Mouse (Mus musculus): ENCODE results near the gene Tas1r1. TPM values are rescaled to one million over a fixed set of nuclear protein-coding genes. Genes with fewer than 3 reads are reported as not detected.

The Tas1r1 gene
- polyA plus RNA-seq, 1 experiment from 2014 or later, result 0.66 TPM

DNA sequence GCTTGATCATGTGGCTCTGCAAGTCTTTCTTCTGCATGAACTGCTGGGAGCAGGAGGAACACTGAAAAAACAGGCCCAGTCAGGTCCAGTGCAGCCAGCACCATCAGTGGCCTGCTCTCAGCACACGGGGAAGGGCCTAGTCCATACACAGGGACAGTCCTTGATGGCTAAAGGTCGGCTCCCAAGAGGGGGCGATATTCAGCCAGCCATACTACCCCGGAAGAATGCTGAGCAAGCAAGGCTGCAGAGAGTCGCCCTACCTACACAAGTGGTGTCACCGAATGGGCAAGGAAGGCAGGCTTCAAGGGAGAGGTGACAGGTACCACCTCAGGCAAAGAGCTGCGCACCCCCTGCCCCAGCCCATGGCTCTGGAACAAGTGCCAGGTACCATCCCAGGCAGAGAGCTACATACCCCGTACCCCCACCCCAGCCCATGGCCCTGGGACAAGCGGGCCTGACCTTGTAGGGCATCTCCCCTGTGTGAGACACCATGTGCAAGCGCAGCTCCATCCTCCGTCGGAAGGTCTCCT lies 16.7 kb downstream of the Tas1r1 start:
- ATAC-seq (ENCODE audit: insufficient read depth, low FRiP score, low TSS enrichment), result no peak
- Histone ChIP-seq H3K27ac (ENCODE audit: low read depth, low read length) (no peak overlapping the region), H3K4me2 (ENCODE audit: low read depth) (no peak overlapping the region), H3K9me3 (ENCODE audit: control insufficient read depth, low read length) (no peaks in the 10 kb centered on the region; the same call in 1 of the 2 replicates), H3K9ac (ENCODE audit: low read length) (no peak overlapping the region), H3K4me1 (ENCODE audit: control insufficient read depth, insufficient read depth, low read length) (peaks cover 13% of the 10 kb centered on the region), H3K36me3 (ENCODE audit: control insufficient read depth, insufficient read depth, low read length) (peaks cover 17% of the 10 kb centered on the region), H3K27me3 (ENCODE audit: control insufficient read depth, insufficient read depth, low read length) (no peaks in the 10 kb centered on the region), H3K4me3 (ENCODE audit: low read depth, low read length) (no peak overlapping the region)
- 76% methylated on average over 12 of the region's 12 CpGs for WGBS
- DNase-seq (ENCODE audit: low spot score), result no peak

DNA sequence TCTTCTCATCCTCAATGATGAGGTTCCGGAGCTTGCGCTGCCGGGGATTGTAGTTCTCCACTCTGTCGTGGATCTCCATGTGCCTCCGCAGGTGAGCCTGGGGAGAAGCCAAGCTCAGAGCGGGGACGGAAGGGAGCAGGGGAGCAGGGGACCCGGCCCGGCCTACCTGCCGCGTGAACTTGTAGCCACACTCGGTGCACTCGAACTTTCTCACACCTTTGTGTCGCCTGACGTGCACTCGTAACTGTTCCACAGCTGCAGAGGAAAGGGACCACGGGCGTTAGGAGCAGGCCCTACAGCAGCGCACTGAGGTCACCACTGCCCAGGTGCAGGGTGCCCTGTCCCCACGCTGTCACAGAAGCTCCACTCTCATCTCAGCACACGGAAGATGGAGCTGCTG lies 18.3 kb downstream of the Tas1r1 start:
- Histone ChIP-seq H3K36me3 (ENCODE audit: control insufficient read depth, insufficient read depth, low read length) (peaks cover 19% of the 10 kb centered on the region), H3K4me1 (ENCODE audit: control insufficient read depth, insufficient read depth, low read length) (no peaks in the 10 kb centered on the region), H3K27me3 (ENCODE audit: control insufficient read depth, insufficient read depth, low read length) (no peaks in the 10 kb centered on the region), H3K9ac (ENCODE audit: low read length) (no peak overlapping the region), H3K27ac (ENCODE audit: low read depth, low read length) (no peak overlapping the region), H3K4me3 (ENCODE audit: low read depth, low read length) (no peak overlapping the region), H3K4me2 (ENCODE audit: low read depth) (no peak overlapping the region), H3K9me3 (ENCODE audit: control insufficient read depth, low read length) (no peaks in the 10 kb centered on the region; the same call in 1 of the 2 replicates)
- DNase-seq (ENCODE audit: low spot score) (no peak), ATAC-seq (ENCODE audit: insufficient read depth, low FRiP score, low TSS enrichment) (no peak)
- 92% methylated on average over 21 of the region's 21 CpGs for WGBS

DNA sequence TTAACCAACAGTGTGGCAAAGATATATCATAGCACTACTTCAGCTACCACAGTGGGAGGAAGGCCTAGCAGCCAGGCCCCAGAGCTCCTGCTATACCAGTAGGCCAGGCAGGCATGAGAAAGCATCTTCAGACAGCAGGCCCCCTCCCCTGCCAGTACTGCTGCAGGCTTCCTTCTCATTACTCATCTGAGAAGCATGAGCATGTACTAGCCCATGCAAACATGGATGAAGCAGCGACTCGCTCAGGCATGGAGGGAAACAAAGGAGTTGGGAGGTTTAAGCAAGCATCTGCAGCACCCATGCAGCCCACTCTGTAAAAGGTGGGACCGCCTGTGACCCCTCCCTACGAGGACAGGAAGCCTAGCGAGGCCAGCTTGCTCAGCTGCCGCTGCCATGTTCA lies 19.3 kb downstream of the Tas1r1 start:
- no peaks in the 10 kb centered on the region; the same call in 1 of the 2 replicates for H3K9me3 ChIP-seq (ENCODE audit: control insufficient read depth, low read length)
- 92% methylated on average over 6 of the region's 6 CpGs for WGBS
- H3K9ac ChIP-seq (ENCODE audit: low read length), result no peak overlapping the region
- no peak overlapping the region for H3K27ac ChIP-seq (ENCODE audit: low read depth, low read length)
- H3K27me3 ChIP-seq (ENCODE audit: control insufficient read depth, insufficient read depth, low read length), result no peaks in the 10 kb centered on the region
- H3K4me2 ChIP-seq (ENCODE audit: low read depth), result no peak overlapping the region
- no peak overlapping the region for H3K4me3 ChIP-seq (ENCODE audit: low read depth, low read length)
- H3K36me3 ChIP-seq (ENCODE audit: control insufficient read depth, insufficient read depth, low read length), result peaks cover 22% of the 10 kb centered on the region
- ATAC-seq (ENCODE audit: insufficient read depth, low FRiP score, low TSS enrichment) (no peak), DNase-seq (ENCODE audit: low spot score) (no peak)
- H3K4me1 ChIP-seq (ENCODE audit: control insufficient read depth, insufficient read depth, low read length), result no peaks in the 10 kb centered on the region

DNA sequence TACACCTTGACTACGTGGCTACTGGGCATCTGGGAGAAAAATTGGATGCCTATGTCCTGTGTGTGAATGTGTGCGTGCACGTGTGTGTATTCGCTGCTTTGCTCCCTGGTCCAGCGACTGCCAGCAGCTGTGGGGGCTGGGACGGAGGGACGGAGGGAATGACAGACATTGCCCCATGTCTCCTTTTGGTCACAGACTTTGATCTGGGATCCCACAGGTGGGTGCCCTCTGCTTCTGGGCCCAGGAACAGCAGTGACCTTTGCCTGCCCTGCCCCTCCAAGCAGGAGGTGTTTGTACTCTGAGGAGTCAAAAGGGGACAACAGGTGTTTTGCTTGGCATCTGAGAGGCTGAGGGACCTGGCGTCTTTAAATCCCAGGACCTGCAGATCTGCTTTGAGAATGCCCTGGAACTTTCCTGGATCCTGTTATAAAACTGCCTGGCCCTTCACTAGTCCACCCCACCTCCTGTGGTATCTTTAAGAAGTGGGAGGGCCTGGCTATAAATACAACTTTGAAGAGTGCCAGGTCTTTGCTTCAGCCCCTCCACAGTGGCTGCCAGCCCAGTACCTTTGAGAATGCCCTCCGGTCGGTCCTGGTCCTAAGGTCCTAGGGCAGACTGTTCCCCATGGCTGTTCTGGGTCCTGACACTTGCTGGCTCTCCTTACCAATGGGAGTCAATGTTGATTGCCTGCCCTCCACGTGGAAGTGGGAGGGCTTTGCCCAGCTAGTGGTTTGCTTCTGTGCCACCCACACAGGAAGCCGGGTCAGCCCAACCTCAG lies 25.1 kb downstream of the Tas1r1 start:
- Histone ChIP-seq H3K36me3 (ENCODE audit: control insufficient read depth, insufficient read depth, low read length) (peaks cover 6% of the 10 kb centered on the region), H3K4me1 (ENCODE audit: control insufficient read depth, insufficient read depth, low read length) (peaks cover 17% of the 10 kb centered on the region), H3K9me3 (ENCODE audit: control insufficient read depth, low read length) (no peaks in the 10 kb centered on the region), H3K4me2 (ENCODE audit: low read depth) (no peak overlapping the region), H3K9ac (ENCODE audit: low read length) (no peak overlapping the region), H3K27me3 (ENCODE audit: control insufficient read depth, insufficient read depth, low read length) (0 out of 2 replicates have a peak, but pooled peaks cover 8% of the 10 kb centered on the region), H3K4me3 (ENCODE audit: low read depth, low read length) (no peak overlapping the region), H3K27ac (ENCODE audit: low read depth, low read length) (no peak overlapping the region)
- ATAC-seq (ENCODE audit: insufficient read depth, low FRiP score, low TSS enrichment) (no peak), DNase-seq (ENCODE audit: low spot score) (no peak)
- WGBS, result 83% methylated on average over 12 of the region's 12 CpGs

DNA sequence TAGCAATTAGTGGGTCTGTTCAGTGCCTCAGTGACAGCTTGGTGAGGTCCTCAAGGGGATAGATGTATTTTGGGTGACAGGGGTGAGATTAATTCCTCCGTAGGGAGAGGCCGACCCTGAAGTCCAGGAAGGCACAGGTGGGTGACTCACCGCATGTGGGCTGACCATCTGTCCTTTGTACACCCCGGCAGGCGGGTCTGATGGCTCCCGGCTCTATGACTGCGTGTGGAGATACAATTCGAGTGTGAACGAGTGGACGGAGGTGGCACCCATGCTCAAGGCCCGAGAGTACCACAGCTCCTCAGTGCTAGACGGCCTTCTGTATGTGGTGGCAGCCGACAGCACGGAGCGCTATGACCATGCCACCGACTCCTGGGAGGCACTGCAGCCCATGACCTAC lies 26.3 kb downstream of the Tas1r1 start:
- no peak overlapping the region for H3K4me3 ChIP-seq (ENCODE audit: low read depth, low read length)
- peaks cover 22% of the 10 kb centered on the region for H3K4me1 ChIP-seq (ENCODE audit: control insufficient read depth, insufficient read depth, low read length)
- 91% methylated on average over 16 of the region's 16 CpGs for WGBS
- no peak overlapping the region for H3K4me2 ChIP-seq (ENCODE audit: low read depth)
- no peak overlapping the region for H3K27ac ChIP-seq (ENCODE audit: low read depth, low read length)
- DNase-seq (ENCODE audit: low spot score) (no peak), ATAC-seq (ENCODE audit: insufficient read depth, low FRiP score, low TSS enrichment) (no peak)
- H3K9me3 ChIP-seq (ENCODE audit: control insufficient read depth, low read length), result no peaks in the 10 kb centered on the region
- H3K36me3 ChIP-seq (ENCODE audit: control insufficient read depth, insufficient read depth, low read length), result peaks cover 6% of the 10 kb centered on the region
- H3K27me3 ChIP-seq (ENCODE audit: control insufficient read depth, insufficient read depth, low read length), result peaks cover 16% of the 10 kb centered on the region
- H3K9ac ChIP-seq (ENCODE audit: low read length), result no peak overlapping the region

DNA sequence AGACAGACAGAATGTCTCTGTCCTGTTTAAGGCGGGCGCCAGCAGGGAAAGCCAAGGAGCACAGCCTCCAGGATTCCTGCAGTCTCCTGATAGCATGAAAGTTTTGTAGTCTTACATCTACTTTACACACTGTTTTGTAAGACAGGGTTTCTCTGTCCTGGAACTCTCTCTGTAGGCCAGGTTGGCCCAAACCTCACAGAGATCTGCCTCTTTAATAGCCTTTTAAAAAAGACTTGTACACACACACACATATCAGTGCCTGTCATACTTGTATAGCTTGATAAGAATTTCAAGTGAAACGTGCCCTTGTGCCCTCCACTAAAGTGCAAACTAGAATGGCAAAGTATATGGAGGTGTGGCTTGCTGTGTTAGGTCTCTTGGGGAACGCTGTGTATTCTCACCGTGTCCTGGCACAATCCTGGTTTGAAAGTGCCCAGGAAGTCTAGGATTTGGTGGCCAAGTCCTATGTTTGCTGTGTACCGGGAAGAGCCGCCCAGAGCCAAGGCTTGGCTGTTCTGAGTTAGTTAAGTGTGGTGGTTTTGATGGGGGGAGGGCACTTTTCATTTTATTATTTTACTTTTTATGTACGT lies 27.1 kb downstream of the Tas1r1 start:
- 80% methylated on average over 8 of the region's 8 CpGs for WGBS
- DNase-seq (ENCODE audit: low spot score) (no peak), ATAC-seq (ENCODE audit: insufficient read depth, low FRiP score, low TSS enrichment) (no peak)
- Histone ChIP-seq H3K27ac (ENCODE audit: low read depth, low read length) (no peak overlapping the region), H3K4me2 (ENCODE audit: low read depth) (peak overlapping the region; percentile 100), H3K9ac (ENCODE audit: low read length) (no peak overlapping the region), H3K9me3 (ENCODE audit: control insufficient read depth, low read length) (no peaks in the 10 kb centered on the region), H3K27me3 (ENCODE audit: control insufficient read depth, insufficient read depth, low read length) (peaks cover 16% of the 10 kb centered on the region), H3K4me3 (ENCODE audit: low read depth, low read length) (no peak overlapping the region), H3K4me1 (ENCODE audit: control insufficient read depth, insufficient read depth, low read length) (peaks cover 22% of the 10 kb centered on the region), H3K36me3 (ENCODE audit: control insufficient read depth, insufficient read depth, low read length) (peaks cover 6% of the 10 kb centered on the region)

DNA sequence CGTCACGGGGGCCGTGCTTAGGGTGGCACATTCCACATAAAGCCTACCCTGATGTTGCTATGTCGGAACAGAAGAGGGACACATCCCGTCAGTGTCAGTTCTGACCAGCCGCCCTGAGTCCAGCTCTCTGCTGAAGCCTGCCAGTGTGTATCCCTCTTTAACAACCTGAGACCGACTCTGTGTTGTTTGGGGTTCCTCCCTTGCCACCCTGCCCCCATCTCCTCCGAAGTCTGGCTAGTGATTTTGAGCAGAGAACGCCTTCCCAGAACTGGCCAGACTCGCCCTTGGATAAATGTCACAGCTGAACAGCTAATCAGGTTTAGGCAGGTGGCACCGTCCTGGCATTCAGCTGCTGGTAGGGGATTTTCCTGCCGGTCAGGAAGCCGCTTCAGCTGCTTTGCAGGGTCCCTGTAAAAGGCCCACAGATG lies 27.6 kb downstream of the Tas1r1 start:
- Histone ChIP-seq H3K9me3 (ENCODE audit: control insufficient read depth, low read length) (no peaks in the 10 kb centered on the region), H3K27ac (ENCODE audit: low read depth, low read length) (no peak overlapping the region), H3K36me3 (ENCODE audit: control insufficient read depth, insufficient read depth, low read length) (peaks cover 6% of the 10 kb centered on the region), H3K4me2 (ENCODE audit: low read depth) (peak overlapping the region; percentile 100), H3K9ac (ENCODE audit: low read length) (no peak overlapping the region), H3K27me3 (ENCODE audit: control insufficient read depth, insufficient read depth, low read length) (peaks cover 16% of the 10 kb centered on the region), H3K4me1 (ENCODE audit: control insufficient read depth, insufficient read depth, low read length) (peaks cover 22% of the 10 kb centered on the region), H3K4me3 (ENCODE audit: low read depth, low read length) (peak overlapping the region; percentile 72)
- DNase-seq (ENCODE audit: low spot score) (no peak), ATAC-seq (ENCODE audit: insufficient read depth, low FRiP score, low TSS enrichment) (no peak)
- 15% methylated on average over 13 of the region's 13 CpGs for WGBS

DNA sequence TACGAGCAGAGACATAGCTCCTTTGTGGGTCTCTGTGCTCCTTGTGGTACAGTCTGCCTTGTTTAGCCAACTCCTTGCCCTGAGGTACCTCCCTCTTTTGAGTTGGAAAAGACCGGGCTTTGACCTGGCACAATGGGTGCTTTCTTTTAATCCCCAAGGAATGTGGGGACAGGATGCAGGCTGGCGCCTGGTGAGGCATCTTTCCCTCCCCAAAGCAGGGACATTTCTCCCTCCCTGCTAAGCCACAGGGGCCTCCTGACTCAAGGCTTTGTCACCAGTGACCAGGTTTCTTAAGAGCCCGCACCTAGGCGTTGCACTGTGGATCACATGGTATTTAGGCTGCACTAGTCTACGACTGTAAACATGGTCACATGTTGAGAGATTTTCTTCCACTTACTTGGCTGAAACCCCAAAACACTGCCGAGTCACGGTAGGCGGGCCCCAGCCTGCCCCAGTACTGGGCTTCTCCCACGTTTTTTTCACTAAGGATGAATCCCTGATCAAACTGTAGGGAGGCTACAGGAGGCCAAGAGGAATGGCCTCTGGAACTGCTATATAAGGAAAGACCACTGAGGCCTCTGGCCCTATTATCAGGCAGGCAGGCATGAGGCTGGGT lies 28.2 kb downstream of the Tas1r1 start:
- no peak overlapping the region for H3K27ac ChIP-seq (ENCODE audit: low read depth, low read length)
- WGBS, result 2% methylated on average over 10 of the region's 10 CpGs
- peaks cover 22% of the 10 kb centered on the region for H3K4me1 ChIP-seq (ENCODE audit: control insufficient read depth, insufficient read depth, low read length)
- H3K36me3 ChIP-seq (ENCODE audit: control insufficient read depth, insufficient read depth, low read length), result peaks cover 6% of the 10 kb centered on the region
- peak overlapping the region; percentile 100 for H3K4me2 ChIP-seq (ENCODE audit: low read depth)
- ATAC-seq (ENCODE audit: insufficient read depth, low FRiP score, low TSS enrichment), result no peak
- peak; percentile 17 for DNase-seq (ENCODE audit: low spot score)
- no peak overlapping the region; the same call in 1 of the 2 replicates for H3K9ac ChIP-seq (ENCODE audit: low read length)
- peak overlapping the region; percentile 72 for H3K4me3 ChIP-seq (ENCODE audit: low read depth, low read length)
- H3K27me3 ChIP-seq (ENCODE audit: control insufficient read depth, insufficient read depth, low read length), result peaks cover 16% of the 10 kb centered on the region
- no peaks in the 10 kb centered on the region for H3K9me3 ChIP-seq (ENCODE audit: control insufficient read depth, low read length)
